Mouse (Mus musculus) embryonic facial prominence, embryonic 12.5 days (tissue): ENCODE measurements around the gene Cers5. TPM values are rescaled to one million over a fixed set of nuclear protein-coding genes. Genes with fewer than 3 reads are reported as not detected.
"Not testable (repeated sequence)": the region's sequence is repeated elsewhere in the genome, so short reads cannot be mapped to it uniquely, and the experiment has no call there.

ENCODE experiments used
- ATAC-seq: fragments of 200-750 bp; cut with Nextera tagmentation; 2 replicates; pipeline ENCODE4 v1.8.0; 2017; ENCODE audit not compliant: insufficient number of reproducible peaks, insufficient read depth, low FRiP score, low TSS enrichment
- H3K27ac ChIP-seq: fragments of 300-500 bp; sonication (generic); 2 replicates; pipeline ENCODE4 v1.5.1; 2016; ENCODE audit warnings: mild to moderate bottlenecking
- H3K27me3 ChIP-seq: fragments of 300-500 bp; sonication (generic); 2 replicates; pipeline ENCODE4 v1.6.1; 2016; ENCODE audit warnings: mild to moderate bottlenecking, moderate library complexity
- H3K36me3 ChIP-seq: fragments of 300-500 bp; sonication (generic); 2 replicates; pipeline ENCODE4 v1.6.1; 2016; ENCODE audit warnings: mild to moderate bottlenecking
- H3K4me1 ChIP-seq: fragments of 300-500 bp; sonication (generic); 2 replicates; pipeline ENCODE4 v1.6.1; 2016
- H3K4me2 ChIP-seq: fragments of 300-500 bp; sonication (generic); replicated peaks from 2 replicates; pipeline ENCODE4 v1.6.1; 2016; ENCODE audit warnings: mild to moderate bottlenecking, moderate library complexity
- H3K4me3 ChIP-seq: fragments of 300-500 bp; sonication (generic); 2 replicates; pipeline ENCODE4 v1.5.1; 2016; ENCODE audit warnings: mild to moderate bottlenecking
- H3K9ac ChIP-seq: fragments of 300-500 bp; sonication (generic); 2 replicates; pipeline ENCODE4 v1.6.1; 2016; ENCODE audit warnings: mild to moderate bottlenecking, moderate library complexity
- H3K9me3 ChIP-seq: fragments of 300-500 bp; sonication (generic); 2 replicates; pipeline ENCODE4 v1.6.1; 2016; ENCODE audit warnings: mild to moderate bottlenecking, moderate library complexity
- WGBS: fragments of 180-500 bp; shearing (Covaris S2); methylation state at CpG from one replicate; pipeline ENCODE4 v1.1.7; 2016; 5-methylcytosine and 5-hydroxymethylcytosine counted together
- polyA plus RNA-seq: library from polyadenylated mRNA; unstranded; fragments of >200 nt; fragmentation: Nextera tagmentation; extraction: Ambion mirVana; gene quantifications from 2 replicates; pipeline ENCODE4 v1.2.1, GENCODE M21; 2016

Gene Cers5
- polyA plus RNA-seq, 1 experiment from 2014 or later, result 70.1 TPM

GRCm38 (mm10) chr15:99735631-99736030 is 37.1 kb downstream of the Cers5 start:
- Histone ChIP-seq H3K9me3 (no peaks in the 10 kb centered on the region), H3K4me2 (no peak overlapping the region), H3K27ac (no peak overlapping the region), H3K4me3 (no peak overlapping the region), H3K27me3 (no peaks in the 10 kb centered on the region), H3K36me3 (peaks cover 73% of the 10 kb centered on the region), H3K4me1 (no peaks in the 10 kb centered on the region), H3K9ac (no peak overlapping the region)
- WGBS, result 91% methylated on average over 2 of the region's 2 CpGs
- ATAC-seq, result no peak

- WGBS, result 93% methylated on average over 5 of the region's 5 CpGs
- no peak overlapping the region for H3K27ac ChIP-seq
- no peak overlapping the region for H3K4me2 ChIP-seq
- H3K27me3 ChIP-seq, result no peaks in the 10 kb centered on the region
- H3K4me3 ChIP-seq, result no peak overlapping the region
- H3K36me3 ChIP-seq, result peaks cover 65% of the 10 kb centered on the region
- H3K9ac ChIP-seq, result no peak overlapping the region
- no peaks in the 10 kb centered on the region for H3K9me3 ChIP-seq
- ATAC-seq, result no peak
- no peaks in the 10 kb centered on the region for H3K4me1 ChIP-seq
Measured at GRCm38 (mm10) chr15:99733186-99733585, 39.5 kb downstream of the Cers5 start.

- no peak for ATAC-seq
- WGBS, result 87% methylated on average over 3 of the region's 3 CpGs
- Histone ChIP-seq H3K9me3 (no peaks in the 10 kb centered on the region), H3K4me3 (no peak overlapping the region), H3K4me2 (no peak overlapping the region), H3K9ac (no peak overlapping the region), H3K4me1 (peaks cover under 1% of the 10 kb centered on the region; the same call in 1 of the 2 replicates), H3K27ac (no peak overlapping the region), H3K27me3 (no peaks in the 10 kb centered on the region), H3K36me3 (peaks cover 63% of the 10 kb centered on the region)
Measured at GRCm38 (mm10) chr15:99731678-99732077, 41.0 kb downstream of the Cers5 start.

- no peaks in the 10 kb centered on the region for H3K27me3 ChIP-seq
- WGBS, result 97% methylated on average over 2 of the region's 2 CpGs
- H3K27ac ChIP-seq, result no peak overlapping the region
- H3K9ac ChIP-seq, result no peak overlapping the region
- H3K4me2 ChIP-seq, result no peak overlapping the region
- H3K9me3 ChIP-seq, result no peaks in the 10 kb centered on the region
- no peak overlapping the region for H3K4me3 ChIP-seq
- peaks cover 6% of the 10 kb centered on the region for H3K4me1 ChIP-seq
- no peak for ATAC-seq
- H3K36me3 ChIP-seq, result peaks cover 58% of the 10 kb centered on the region
Measured at GRCm38 (mm10) chr15:99731167-99731566, 41.5 kb downstream of the Cers5 start.

GRCm38 (mm10) chr15:99729056-99729783 is 43.5 kb downstream of the Cers5 start:
- H3K9me3 ChIP-seq, result no peaks in the 10 kb centered on the region
- H3K36me3 ChIP-seq, result peaks cover 40% of the 10 kb centered on the region
- H3K27me3 ChIP-seq, result no peaks in the 10 kb centered on the region
- no peak overlapping the region for H3K4me2 ChIP-seq
- H3K4me3 ChIP-seq, result no peak overlapping the region
- ATAC-seq, result no peak
- 91% methylated on average over 4 of the region's 4 CpGs for WGBS
- no peak overlapping the region for H3K27ac ChIP-seq
- H3K4me1 ChIP-seq, result peaks cover 15% of the 10 kb centered on the region
- no peak overlapping the region for H3K9ac ChIP-seq

DNA sequence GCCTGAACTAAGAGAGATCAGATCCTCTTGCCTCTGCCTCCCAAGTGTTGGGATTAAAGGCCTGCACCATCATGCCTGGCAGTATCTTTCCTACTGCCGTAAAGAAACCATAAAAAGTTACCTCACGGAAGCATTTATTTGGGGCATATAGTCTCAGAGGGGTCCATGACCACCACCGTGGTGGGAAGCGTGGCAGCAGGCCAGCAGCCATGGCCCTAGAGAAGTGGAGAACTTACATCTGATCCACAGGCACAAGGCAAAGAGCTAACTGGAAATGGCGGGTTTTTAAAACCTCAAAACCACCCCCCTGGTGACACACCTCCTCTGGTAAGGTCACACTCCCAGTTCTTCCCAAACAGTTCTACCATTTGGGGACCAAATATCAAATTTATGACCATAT is 44.5 kb downstream of the Cers5 start:
- H3K4me3 ChIP-seq, result no peak overlapping the region
- no peaks in the 10 kb centered on the region for H3K9me3 ChIP-seq
- no peak overlapping the region for H3K27ac ChIP-seq
- H3K27me3 ChIP-seq, result no peaks in the 10 kb centered on the region
- H3K36me3 ChIP-seq, result peaks cover 36% of the 10 kb centered on the region
- H3K4me1 ChIP-seq, result peaks cover 25% of the 10 kb centered on the region
- ATAC-seq, result no peak
- no peak overlapping the region for H3K4me2 ChIP-seq
- H3K9ac ChIP-seq, result no peak overlapping the region
- 96% methylated on average over 5 of the region's 5 CpGs for WGBS

- H3K36me3 ChIP-seq, result peaks cover 30% of the 10 kb centered on the region
- no peak for ATAC-seq
- 97% methylated on average over 12 of the region's 12 CpGs for WGBS
Measured at GRCm38 (mm10) chr15:99727525-99727924, 45.2 kb downstream of the Cers5 start.

DNA sequence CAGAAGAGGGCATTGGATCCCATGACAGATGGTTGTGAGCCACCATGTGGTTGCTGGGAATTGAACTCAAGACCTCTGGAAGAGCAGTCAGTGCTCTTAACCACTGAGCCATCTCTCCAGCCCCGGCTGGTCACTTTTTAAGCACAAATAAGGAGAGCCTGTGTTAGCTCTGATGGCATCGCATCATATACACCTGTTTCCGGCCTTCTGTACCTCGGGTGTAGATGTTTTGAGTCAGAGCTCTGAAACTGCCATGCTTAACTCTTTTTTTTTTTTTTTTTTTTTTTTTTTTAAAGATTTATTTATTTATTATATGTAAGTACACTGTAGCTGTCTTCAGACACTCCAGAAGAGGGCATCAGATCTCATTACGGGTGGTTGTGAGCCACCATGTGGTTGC is 45.6 kb downstream of the Cers5 start:
- not testable (repeated sequence) for H3K9ac ChIP-seq, H3K9me3 ChIP-seq, ATAC-seq, H3K27ac ChIP-seq, H3K4me3 ChIP-seq, H3K27me3 ChIP-seq
- WGBS, result 90% methylated on average over 4 of the region's 5 CpGs
- H3K4me2 ChIP-seq, result 0 out of 2 replicates have a peak overlapping the region, but pooled peaks have one; percentile 72
- H3K4me1 ChIP-seq, result peaks cover 29% of the 10 kb centered on the region
- peaks cover 30% of the 10 kb centered on the region for H3K36me3 ChIP-seq

More at GRCm38 (mm10) chr15:99727525-99727924, 45.2 kb downstream of the Cers5 start:
- Histone ChIP-seq H3K4me3 (no peak overlapping the region), H3K9ac (no peak overlapping the region), H3K27ac (no peak overlapping the region), H3K4me1 (peaks cover 29% of the 10 kb centered on the region), H3K9me3 (no peaks in the 10 kb centered on the region), H3K27me3 (no peaks in the 10 kb centered on the region), H3K4me2 (no peak overlapping the region)

- no peak overlapping the region for H3K27ac ChIP-seq
- WGBS, result 84% methylated on average over 2 of the region's 2 CpGs
- H3K36me3 ChIP-seq, result peaks cover 25% of the 10 kb centered on the region
- no peaks in the 10 kb centered on the region for H3K27me3 ChIP-seq
- H3K9ac ChIP-seq, result peak overlapping the region; percentile 93
- no peaks in the 10 kb centered on the region for H3K9me3 ChIP-seq
- H3K4me1 ChIP-seq, result peaks cover 29% of the 10 kb centered on the region
- peak overlapping the region; percentile 72 for H3K4me2 ChIP-seq
- no peak for ATAC-seq
- H3K4me3 ChIP-seq, result peak overlapping the region; percentile 99
Measured at GRCm38 (mm10) chr15:99726549-99726948, 46.1 kb downstream of the Cers5 start.

DNA sequence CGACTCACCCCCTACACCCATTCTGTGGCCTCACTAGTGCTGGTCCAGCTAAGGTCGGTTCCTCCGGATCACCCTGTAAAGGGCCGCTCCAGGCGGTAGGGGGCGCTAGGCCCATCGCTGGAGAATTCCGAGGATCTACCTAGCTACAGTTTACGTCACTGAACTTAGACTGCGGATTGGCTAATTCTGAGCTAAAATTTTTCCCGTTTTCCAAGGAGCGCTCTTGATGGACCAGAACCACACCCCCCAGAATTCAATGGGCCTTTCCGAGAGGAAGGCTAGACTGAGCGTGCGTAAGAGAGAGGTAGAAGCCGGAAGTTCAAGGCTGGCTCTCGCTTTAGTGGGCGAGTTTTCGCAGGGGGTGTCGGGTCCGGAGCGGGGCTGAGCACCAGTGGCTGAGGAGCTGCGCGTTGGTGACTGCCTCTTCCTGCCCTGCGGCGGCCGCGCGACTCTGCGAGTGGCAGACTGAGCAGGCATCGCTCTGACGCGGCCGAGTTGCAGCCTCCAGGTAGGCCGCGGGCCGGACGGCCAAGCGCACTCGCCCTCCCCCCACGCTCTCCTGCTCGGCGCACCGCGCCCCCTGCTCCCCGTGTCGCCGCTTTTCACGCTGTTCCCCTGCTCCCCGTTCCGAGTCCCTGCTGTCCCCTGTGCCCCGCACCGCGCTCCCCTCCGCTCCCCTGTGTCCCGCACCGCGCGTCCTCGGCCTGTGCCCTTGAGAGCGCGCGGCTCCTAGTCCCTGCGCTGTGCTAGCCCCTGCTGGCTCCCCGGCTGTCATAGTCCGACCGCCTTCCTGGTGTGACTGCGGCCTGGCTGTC is 47.1 kb downstream of the Cers5 start, which contains the start of gene Cox14:
TSS of gene Cox14 (plus strand) at position 278 of the 815 bp plus-strand sequence.
- peak; percentile 91 for ATAC-seq
- H3K9me3 ChIP-seq, result no peaks in the 10 kb centered on the region
- peak within 1 kb of the TSS; percentile 72 for H3K4me2 ChIP-seq
- peak within 1 kb of the TSS; percentile 93 for H3K9ac ChIP-seq
- H3K36me3 ChIP-seq, result peaks cover 25% of the 10 kb centered on the region
- H3K27ac ChIP-seq, result peak within 1 kb of the TSS; percentile 92
- no peaks in the 10 kb centered on the region for H3K27me3 ChIP-seq
- under 1% methylated on average over 68 of the region's 68 CpGs for WGBS
- peak within 1 kb of the TSS; percentile 99 for H3K4me3 ChIP-seq
- peaks cover 29% of the 10 kb centered on the region for H3K4me1 ChIP-seq

DNA sequence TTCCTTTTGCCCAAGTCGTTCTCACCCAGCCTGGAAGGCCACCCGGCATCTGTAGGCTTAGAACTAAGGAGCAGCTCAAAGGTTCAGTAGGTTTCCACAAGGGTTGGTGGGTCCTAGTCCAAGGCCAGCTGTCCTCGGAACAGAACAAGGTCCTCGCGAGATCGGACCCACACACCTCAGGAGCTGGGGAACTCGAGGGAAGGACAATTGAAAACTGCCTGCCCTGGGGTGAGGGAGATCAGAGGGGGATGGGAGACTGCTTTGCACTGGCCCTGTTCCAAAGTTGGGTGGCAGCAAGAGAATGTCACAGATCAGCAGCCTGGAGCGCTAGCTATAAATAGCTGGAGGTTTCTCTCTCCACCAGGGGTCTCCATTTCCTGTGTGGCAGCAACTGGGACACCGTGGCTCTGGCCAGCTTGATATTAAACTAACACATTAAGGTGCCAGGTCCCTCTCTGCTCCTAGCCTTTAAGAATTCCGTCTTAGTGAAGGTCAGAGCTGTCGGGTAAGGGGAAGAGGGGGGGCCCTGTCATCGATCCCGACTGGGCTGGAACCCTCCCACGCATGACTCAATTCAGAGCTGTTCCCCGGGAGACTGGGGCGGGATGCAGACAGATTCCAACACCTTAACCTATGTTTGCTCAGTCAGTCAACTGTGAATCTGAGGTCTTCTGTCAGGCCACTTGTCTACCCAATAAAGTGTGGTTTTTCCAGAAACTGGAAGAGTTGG is 48.2 kb downstream of the Cers5 start:
- peaks cover 29% of the 10 kb centered on the region for H3K4me1 ChIP-seq
- no peaks in the 10 kb centered on the region for H3K9me3 ChIP-seq
- H3K9ac ChIP-seq, result peak overlapping the region; percentile 47
- peaks cover 19% of the 10 kb centered on the region for H3K36me3 ChIP-seq
- peak overlapping the region; percentile 99 for H3K4me3 ChIP-seq
- no peaks in the 10 kb centered on the region for H3K27me3 ChIP-seq
- peak overlapping the region; percentile 72 for H3K4me2 ChIP-seq
- peak overlapping the region; percentile 78 for H3K27ac ChIP-seq
- ATAC-seq, result 0 out of 2 replicates have a peak, but pooled peaks have one; percentile 8
- 10% methylated on average over 16 of the region's 16 CpGs for WGBS
